Mouse (Mus musculus): ENCODE data around the gene Pik3r5. TPM values are rescaled to one million over a fixed set of nuclear protein-coding genes. Genes with fewer than 3 reads are reported as not detected.

Gene Pik3r5
- polyA plus RNA-seq, 1 experiment from 2014 or later = 0.90 TPM

GRCm38 (mm10) chr11:68480660-68481059, 48.7 kb downstream of the Pik3r5 start:
- no peak overlapping the region for H3K4me3 ChIP-seq
- 93% methylated on average over 4 of the region's 4 CpGs for WGBS

DNA sequence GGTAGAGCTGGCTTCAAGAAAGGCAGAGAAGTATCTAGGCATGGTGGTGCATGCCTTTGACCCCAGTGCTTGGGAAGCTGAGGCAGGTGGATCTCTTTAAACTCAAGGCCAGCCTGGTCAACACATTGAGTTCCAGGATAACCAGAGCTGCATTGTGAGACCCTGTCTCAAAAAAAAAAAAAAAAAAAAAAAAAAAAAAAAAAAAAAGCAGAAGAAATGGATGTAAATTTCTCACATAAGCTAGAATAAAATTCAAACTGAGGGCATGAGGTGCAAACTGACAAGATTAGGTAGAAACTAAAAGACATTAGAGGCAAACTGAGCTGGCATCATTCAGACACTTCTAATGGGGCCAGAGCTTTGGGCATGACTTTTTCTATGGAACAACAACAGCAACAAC, 50.1 kb downstream of the Pik3r5 start:
- Histone ChIP-seq H3K36me3 (no peaks in the 10 kb centered on the region), H3K27ac (replicated peaks) (no peak overlapping the region), H3K4me1 (0 out of 2 replicates have a peak, but pooled peaks cover 4% of the 10 kb centered on the region), H3K27me3 (ENCODE audit: low read depth, poor library complexity, severe bottlenecking) (no peaks in the 10 kb centered on the region), H3K4me3 (no peak overlapping the region), H3K9me3 (replicated peaks) (no peaks in the 10 kb centered on the region)
- no peak for DNase-seq (ENCODE audit: low spot score)

More at GRCm38 (mm10) chr11:68480660-68481059, 48.7 kb downstream of the Pik3r5 start:
- no peaks in the 10 kb centered on the region for H3K36me3 ChIP-seq
- DNase-seq (ENCODE audit: low spot score) = no peak
- no peak overlapping the region for H3K27ac ChIP-seq (replicated peaks)
- H3K4me1 ChIP-seq = 0 out of 2 replicates have a peak, but pooled peaks cover 4% of the 10 kb centered on the region
- no peaks in the 10 kb centered on the region for H3K27me3 ChIP-seq (ENCODE audit: low read depth, poor library complexity, severe bottlenecking)
- H3K9me3 ChIP-seq (replicated peaks) = no peaks in the 10 kb centered on the region

DNA sequence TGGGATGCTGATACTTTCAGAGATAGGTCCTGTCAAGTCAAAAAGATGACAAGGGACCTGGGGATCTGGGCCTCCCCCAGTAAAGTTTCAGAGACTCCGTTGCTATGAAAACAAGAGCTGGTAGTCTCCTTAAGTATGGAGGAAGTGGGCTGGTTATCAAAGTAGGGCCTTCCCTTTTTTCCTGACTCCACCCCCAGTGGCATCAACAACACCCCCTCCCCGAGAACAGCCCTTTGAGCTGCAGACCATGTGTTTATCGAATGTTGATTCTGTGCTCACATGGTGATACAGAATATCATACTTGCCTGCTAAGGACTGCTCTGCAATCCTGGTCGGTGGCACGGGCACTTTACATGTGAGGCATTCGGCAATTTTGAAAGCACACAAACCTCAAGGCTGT, 51.3 kb downstream of the Pik3r5 start:
- Histone ChIP-seq H3K27me3 (ENCODE audit: low read depth, poor library complexity, severe bottlenecking) (no peaks in the 10 kb centered on the region), H3K4me3 (no peak overlapping the region)
- 84% methylated on average over 6 of the region's 6 CpGs for WGBS

GRCm38 (mm10) chr11:68484431-68484830, 52.5 kb downstream of the Pik3r5 start:
- Histone ChIP-seq H3K4me3 (no peak overlapping the region), H3K4me1 (peaks cover 10% of the 10 kb centered on the region), H3K27ac (replicated peaks) (no peak overlapping the region), H3K27me3 (ENCODE audit: low read depth, poor library complexity, severe bottlenecking) (no peaks in the 10 kb centered on the region), H3K9me3 (replicated peaks) (no peaks in the 10 kb centered on the region), H3K36me3 (no peaks in the 10 kb centered on the region)
- WGBS = 79% methylated on average over 3 of the region's 3 CpGs
- DNase-seq (ENCODE audit: low spot score) = no peak

More for the DNA sequence above, 51.3 kb downstream of the Pik3r5 start:
- no peak overlapping the region for H3K27ac ChIP-seq (replicated peaks)
- H3K9me3 ChIP-seq (replicated peaks) = no peaks in the 10 kb centered on the region
- H3K36me3 ChIP-seq = no peaks in the 10 kb centered on the region
- H3K4me1 ChIP-seq = 0 out of 2 replicates have a peak, but pooled peaks cover 4% of the 10 kb centered on the region
- DNase-seq (ENCODE audit: low spot score) = no peak

DNA sequence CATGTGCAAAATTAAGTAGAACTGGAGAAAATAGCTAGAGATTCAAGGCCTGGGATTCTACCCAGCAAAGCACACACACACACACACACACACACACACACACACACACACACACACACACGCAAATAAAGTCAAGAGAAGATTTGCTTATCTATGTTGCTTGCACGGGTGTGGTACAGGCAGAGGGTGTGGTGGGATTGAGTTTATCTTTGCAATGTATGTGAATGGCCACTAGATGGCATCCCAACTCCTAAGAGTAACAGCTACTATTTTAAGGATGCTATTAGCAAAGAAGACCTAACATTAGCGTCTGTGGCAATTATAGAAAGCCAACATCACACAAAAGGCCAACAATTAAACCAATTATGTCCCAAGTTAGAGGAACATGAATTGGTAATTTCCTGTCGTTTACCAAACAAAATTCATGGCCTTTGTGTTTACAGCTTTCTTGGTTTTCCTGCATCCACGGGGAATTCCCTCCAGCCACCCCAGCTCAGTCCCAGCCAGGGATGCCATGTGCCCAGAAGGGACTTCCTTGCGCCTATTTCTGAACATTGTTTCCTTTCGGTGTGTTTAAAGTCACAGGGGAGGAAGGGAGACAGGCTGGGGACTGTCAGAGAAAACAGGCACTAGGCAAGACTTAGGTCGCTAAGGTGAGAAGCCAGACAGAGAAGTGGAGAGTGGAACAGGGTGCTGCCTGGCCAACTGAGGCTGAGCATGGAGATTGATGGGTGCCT, 53.5 kb downstream of the Pik3r5 start:
- WGBS = 45% methylated on average over 8 of the region's 8 CpGs
- Histone ChIP-seq H3K9me3 (replicated peaks) (no peaks in the 10 kb centered on the region), H3K36me3 (no peaks in the 10 kb centered on the region), H3K27me3 (ENCODE audit: low read depth, poor library complexity, severe bottlenecking) (no peaks in the 10 kb centered on the region), H3K4me3 (no peak overlapping the region), H3K4me1 (peaks cover 10% of the 10 kb centered on the region), H3K27ac (replicated peaks) (no peak overlapping the region)
- no peak for DNase-seq (ENCODE audit: low spot score)

DNA sequence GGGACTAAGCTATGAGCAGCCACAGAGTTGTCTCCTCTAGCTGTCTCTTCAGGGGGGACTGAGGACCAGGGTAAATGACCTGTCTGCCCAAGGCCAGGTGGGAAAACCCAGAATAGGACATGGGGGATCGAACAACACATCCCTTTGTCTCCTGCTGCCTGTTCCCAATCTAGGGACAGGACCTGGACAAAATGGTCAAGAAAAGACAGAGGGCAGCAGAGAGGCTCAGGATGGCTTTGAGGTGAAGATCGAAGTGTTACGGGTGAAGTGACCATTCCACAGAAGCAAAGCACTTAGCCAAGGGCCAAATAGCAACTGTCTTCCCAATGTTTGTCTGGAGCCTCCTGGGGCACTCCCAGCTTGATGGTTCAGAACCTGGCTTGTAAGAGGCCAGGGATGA, 54.2 kb downstream of the Pik3r5 start:
- Histone ChIP-seq H3K9me3 (replicated peaks) (no peaks in the 10 kb centered on the region), H3K4me3 (no peak overlapping the region)
- 88% methylated on average over 3 of the region's 3 CpGs for WGBS

GRCm38 (mm10) chr11:68487720-68488119, 55.8 kb downstream of the Pik3r5 start:
- no peaks in the 10 kb centered on the region for H3K27me3 ChIP-seq (ENCODE audit: low read depth, poor library complexity, severe bottlenecking)
- no peak for DNase-seq (ENCODE audit: low spot score)
- 86% methylated on average over 10 of the region's 10 CpGs for WGBS
- no peak overlapping the region for H3K27ac ChIP-seq (replicated peaks)
- H3K4me1 ChIP-seq = peaks cover 10% of the 10 kb centered on the region
- no peaks in the 10 kb centered on the region for H3K36me3 ChIP-seq
- no peaks in the 10 kb centered on the region for H3K9me3 ChIP-seq (replicated peaks)
- no peak overlapping the region for H3K4me3 ChIP-seq

More for the DNA sequence above, 54.2 kb downstream of the Pik3r5 start:
- Histone ChIP-seq H3K4me1 (peaks cover 10% of the 10 kb centered on the region), H3K36me3 (no peaks in the 10 kb centered on the region), H3K27ac (replicated peaks) (no peak overlapping the region), H3K27me3 (ENCODE audit: low read depth, poor library complexity, severe bottlenecking) (no peaks in the 10 kb centered on the region)
- DNase-seq (ENCODE audit: low spot score) = no peak

DNA sequence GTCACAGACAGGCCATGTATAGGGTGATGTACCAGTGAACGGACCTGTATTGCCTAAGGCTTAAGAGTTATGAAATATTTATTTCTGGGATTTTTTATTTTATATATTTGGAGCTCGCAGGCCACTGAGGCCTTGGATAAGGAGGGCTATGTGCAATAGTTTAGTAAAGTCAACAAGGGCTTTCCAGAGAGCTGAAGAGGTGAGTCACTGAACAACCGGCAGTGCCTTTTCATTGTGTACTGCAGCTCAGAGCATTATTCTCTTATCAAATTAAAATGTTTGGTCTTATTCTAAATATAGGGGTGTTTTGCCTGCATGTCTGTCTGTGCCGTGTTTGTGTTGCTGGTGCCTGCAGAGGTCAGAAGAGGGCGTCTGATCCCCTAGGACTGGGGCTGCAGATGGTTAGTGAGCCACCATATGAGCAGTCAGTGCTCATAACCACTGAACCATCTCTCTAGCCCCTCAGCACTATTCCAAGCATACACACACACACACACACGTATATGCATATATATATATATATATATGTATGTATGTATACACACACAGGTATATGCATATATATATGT, 56.4 kb downstream of the Pik3r5 start:
- no peak overlapping the region for H3K4me3 ChIP-seq
- DNase-seq (ENCODE audit: low spot score) = no peak
- H3K9me3 ChIP-seq (replicated peaks) = no peaks in the 10 kb centered on the region
- H3K27me3 ChIP-seq (ENCODE audit: low read depth, poor library complexity, severe bottlenecking) = no peaks in the 10 kb centered on the region
- H3K36me3 ChIP-seq = no peaks in the 10 kb centered on the region
- 79% methylated on average over 6 of the region's 6 CpGs for WGBS
- peaks cover 10% of the 10 kb centered on the region for H3K4me1 ChIP-seq
- H3K27ac ChIP-seq (replicated peaks) = no peak overlapping the region

DNA sequence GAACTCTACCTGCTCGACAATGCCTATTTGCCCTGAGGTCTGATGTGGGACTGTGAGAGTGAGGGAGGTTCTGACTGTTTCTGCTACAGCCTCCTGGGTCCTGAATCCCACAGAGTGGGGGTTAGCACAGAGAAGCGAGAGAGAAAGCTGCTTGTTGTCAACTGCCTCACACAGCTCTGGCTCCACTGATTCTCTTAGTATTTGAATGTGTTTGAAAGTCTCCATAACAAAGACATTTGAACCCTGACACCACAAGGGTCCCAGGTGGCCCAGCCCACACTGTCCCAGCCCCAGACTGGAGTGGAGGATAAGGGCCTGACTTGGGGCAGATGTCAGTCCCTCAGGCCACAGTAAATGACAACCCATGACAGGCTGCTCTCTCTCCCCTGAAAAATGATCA, 57.3 kb downstream of the Pik3r5 start:
- H3K27ac ChIP-seq (replicated peaks) = no peak overlapping the region
- no peaks in the 10 kb centered on the region for H3K27me3 ChIP-seq (ENCODE audit: low read depth, poor library complexity, severe bottlenecking)
- DNase-seq (ENCODE audit: low spot score) = no peak
- no peaks in the 10 kb centered on the region for H3K36me3 ChIP-seq
- H3K4me1 ChIP-seq = peaks cover 10% of the 10 kb centered on the region
- 41% methylated on average over 2 of the region's 2 CpGs for WGBS
- H3K9me3 ChIP-seq (replicated peaks) = no peaks in the 10 kb centered on the region
- no peak overlapping the region for H3K4me3 ChIP-seq

DNA sequence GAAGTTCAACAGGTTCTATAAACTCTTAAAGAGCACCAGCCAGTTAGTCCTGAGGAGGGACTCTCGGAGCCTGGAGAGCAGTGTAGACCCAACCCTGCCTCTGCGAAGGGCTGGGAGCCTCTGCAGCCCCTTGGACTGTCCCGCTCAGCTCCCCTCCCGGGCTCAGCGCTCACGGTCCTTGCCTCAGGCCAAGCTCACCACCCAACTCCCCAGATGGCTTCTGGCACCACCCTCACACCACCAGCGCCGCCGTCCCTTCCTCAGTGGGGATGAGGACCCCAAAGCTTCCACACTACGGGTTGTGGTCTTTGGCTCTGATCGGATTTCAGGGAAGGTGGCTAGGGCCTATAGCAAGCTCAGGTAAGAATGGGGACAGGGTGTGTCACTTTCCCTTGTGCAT, 60.7 kb downstream of the Pik3r5 start:
- Histone ChIP-seq H3K27ac (replicated peaks) (no peak overlapping the region), H3K36me3 (no peaks in the 10 kb centered on the region), H3K27me3 (ENCODE audit: low read depth, poor library complexity, severe bottlenecking) (no peaks in the 10 kb centered on the region), H3K4me3 (no peak overlapping the region), H3K9me3 (replicated peaks) (no peaks in the 10 kb centered on the region), H3K4me1 (peaks cover 7% of the 10 kb centered on the region)
- 92% methylated on average over 11 of the region's 11 CpGs for WGBS
- no peak for DNase-seq (ENCODE audit: low spot score)

DNA sequence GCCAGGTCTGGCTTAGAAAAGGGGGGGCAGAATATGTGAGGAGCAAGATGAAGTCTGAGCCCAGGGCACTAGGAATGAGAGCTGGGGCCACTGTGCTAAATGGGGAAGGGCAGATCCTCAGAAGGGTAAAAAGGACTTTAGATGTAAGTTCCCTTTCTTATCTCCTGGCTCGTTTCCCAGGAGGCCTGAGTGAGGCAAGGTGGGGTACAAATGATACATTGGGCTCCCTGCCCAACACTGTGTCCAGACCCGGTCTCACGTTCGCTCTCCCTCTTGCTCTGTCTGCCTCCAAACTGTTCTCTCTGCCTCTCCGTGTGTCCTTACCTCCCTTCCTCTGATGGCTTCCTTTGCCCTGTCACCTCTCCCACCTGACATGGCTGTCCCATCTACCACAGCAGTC, 61.8 kb downstream of the Pik3r5 start:
- 85% methylated on average over 5 of the region's 5 CpGs for WGBS
- Histone ChIP-seq H3K27ac (replicated peaks) (no peak overlapping the region), H3K27me3 (ENCODE audit: low read depth, poor library complexity, severe bottlenecking) (no peaks in the 10 kb centered on the region), H3K4me1 (peaks cover 7% of the 10 kb centered on the region), H3K4me3 (no peak overlapping the region), H3K36me3 (no peaks in the 10 kb centered on the region), H3K9me3 (replicated peaks) (no peaks in the 10 kb centered on the region)
- DNase-seq (ENCODE audit: low spot score) = no peak

DNA sequence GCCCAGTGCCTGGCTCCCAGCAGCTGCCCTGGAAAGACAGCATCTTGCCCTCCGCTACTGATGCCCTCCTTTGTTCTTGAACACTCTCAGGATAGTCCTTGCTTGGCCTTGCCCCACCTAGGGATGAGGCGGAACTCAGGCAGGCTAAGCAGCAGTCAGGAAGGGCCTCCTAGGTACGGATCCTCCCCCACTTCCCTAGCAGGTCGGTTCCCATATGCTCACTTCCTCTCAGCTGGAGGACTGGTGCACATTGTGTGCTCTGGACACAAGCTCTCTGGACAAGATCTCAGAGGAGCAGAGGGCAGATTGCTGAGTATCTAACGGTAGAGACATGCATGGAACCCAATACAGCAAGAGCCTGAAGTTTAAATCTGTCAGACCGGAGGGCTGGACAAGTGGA, 65.2 kb downstream of the Pik3r5 start:
- H3K36me3 ChIP-seq = no peaks in the 10 kb centered on the region
- H3K4me1 ChIP-seq = no peaks in the 10 kb centered on the region
- no peak overlapping the region for H3K4me3 ChIP-seq
- DNase-seq (ENCODE audit: low spot score) = no peak
- 81% methylated on average over 6 of the region's 6 CpGs for WGBS
- H3K27me3 ChIP-seq (ENCODE audit: low read depth, poor library complexity, severe bottlenecking) = no peaks in the 10 kb centered on the region
- no peaks in the 10 kb centered on the region for H3K9me3 ChIP-seq (replicated peaks)
- H3K27ac ChIP-seq (replicated peaks) = no peak overlapping the region

GRCm38 (mm10) chr11:68498517-68498916, 66.6 kb downstream of the Pik3r5 start:
- Histone ChIP-seq H3K27me3 (ENCODE audit: low read depth, poor library complexity, severe bottlenecking) (no peaks in the 10 kb centered on the region), H3K9me3 (replicated peaks) (no peaks in the 10 kb centered on the region), H3K4me1 (no peaks in the 10 kb centered on the region), H3K27ac (replicated peaks) (no peak overlapping the region; the same call in 1 of the 2 replicates), H3K4me3 (no peak overlapping the region), H3K36me3 (no peaks in the 10 kb centered on the region)
- DNase-seq (ENCODE audit: low spot score) = no peak
- WGBS = 89% methylated on average over 11 of the region's 11 CpGs
